Mouse (Mus musculus) kidney, adult 11 months (tissue): Measurements from ENCODE around the gene Thap8.

Experiments
- DNase-seq: peaks from one replicate; pipeline ENCODE4 v3.0.0; 2022

Gene Thap8

DNA sequence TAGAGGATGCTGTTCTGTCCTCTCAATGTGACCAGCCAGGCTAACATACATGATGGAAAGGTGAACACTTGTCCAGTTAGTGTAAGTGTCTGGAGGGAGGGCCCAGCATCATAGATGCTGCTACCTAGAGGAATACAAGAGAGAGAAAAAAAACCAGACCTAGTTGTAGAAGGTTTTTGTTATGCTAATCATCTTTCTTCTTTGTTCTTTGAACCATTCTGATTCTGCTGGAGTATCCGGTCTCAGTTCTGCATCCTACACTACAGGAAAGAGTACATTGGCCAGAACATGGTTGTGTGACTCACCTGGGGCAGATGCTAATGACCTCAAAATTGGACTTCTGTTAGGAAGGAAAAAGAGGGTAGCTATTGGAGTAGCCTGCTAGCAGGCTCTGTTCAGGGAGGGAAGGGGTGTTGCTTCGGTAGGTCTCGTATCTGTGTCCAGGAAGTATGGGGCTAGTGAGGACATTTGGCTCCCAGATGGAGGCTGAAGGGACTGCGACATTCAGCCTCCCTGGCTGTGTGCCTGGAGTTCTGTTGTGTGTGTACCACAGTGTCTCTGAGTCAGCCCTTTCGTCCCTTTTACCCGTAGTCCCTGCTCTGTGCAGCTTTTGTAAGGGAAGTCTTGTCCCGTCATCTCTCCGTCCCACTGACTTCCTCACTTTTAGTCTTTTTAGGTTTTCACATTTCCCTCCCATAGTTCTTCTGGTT is 7.0 kb downstream of the Thap8 start:
- no peak for DNase-seq

DNA sequence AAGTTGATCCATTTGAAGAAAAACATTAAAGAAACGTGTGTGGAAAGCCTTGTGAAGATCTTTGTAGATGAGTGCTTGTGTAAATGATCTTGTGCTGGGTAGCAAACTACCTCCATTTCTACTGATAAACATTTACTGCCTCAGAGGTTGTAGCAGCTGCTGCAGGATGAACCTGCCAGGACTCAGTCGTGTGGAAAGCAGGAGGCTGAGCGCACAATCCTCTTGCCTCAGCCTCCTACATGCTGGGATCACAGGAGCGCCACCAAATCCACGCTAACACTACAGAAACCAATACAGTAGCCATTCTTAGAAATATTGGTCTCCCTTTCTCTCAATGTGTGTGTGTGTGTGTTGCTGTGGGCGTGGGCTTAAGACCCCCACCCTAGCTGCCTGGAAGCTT is 8.2 kb downstream of the Thap8 start:
- DNase-seq, result no peak

DNA sequence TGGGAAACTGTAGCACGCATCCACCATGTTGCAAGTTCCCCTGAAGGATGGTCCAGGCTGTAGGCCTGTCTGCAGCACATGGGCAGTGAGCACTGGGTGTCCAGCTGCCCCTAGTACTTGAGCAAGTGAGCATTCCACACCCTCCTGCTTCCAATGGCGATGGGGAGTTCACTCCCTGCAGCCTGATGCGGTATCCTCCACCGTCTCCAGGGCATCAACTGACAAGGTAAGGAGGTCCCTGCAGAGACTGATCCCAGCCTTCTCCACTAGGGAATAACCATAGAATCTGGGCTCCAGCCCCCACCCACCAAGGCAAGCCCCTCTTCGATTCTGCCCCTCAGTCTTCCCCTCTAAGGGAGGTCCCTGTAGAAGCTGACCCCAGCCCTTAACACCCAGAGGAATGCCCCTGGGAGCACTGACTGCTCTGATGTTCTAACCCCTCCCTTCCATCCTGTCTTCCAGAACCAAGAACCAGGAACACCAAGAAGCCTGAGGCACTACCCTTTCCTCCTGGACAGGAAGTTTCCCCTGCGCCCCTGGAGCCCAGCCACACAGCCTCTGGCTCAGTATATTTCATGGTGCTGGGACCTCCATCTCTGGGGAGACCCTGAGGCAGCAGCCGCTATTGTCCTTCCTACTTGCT is 9.3 kb downstream of the Thap8 start:
- no peak for DNase-seq

DNA sequence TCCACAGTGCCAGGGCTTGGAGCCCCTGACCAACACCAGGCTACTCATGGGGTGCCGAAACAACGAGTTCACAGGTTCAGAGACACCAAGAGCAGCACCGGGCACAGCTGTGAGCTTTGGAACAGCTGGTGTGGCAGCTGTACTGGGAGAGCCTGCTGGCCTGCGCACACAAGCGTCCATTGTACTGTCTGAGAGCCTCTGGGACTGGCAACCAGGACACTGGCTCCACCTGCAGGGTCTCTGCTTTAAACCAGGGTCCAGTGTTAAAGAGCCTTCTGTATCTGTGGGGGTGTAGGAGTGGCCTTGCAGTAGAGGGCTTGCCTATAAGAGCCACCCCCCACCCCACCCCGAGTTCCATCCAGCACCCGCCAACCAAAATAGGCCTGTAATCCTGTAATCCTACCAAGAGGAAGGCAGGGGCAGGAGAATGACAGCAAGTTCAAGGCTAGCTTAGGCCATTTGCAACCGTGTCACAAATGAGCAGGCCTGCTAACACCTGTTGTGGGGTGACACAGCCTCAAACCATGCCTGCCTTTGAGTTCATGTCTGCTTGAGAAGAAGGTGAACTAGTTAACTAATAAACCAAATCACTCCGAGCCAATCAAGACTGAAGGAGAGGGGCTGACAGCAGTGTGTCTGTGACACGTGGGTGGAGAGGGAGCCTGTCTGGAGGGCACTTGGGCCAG is 10.0 kb downstream of the Thap8 start:
- no peak for DNase-seq

DNA sequence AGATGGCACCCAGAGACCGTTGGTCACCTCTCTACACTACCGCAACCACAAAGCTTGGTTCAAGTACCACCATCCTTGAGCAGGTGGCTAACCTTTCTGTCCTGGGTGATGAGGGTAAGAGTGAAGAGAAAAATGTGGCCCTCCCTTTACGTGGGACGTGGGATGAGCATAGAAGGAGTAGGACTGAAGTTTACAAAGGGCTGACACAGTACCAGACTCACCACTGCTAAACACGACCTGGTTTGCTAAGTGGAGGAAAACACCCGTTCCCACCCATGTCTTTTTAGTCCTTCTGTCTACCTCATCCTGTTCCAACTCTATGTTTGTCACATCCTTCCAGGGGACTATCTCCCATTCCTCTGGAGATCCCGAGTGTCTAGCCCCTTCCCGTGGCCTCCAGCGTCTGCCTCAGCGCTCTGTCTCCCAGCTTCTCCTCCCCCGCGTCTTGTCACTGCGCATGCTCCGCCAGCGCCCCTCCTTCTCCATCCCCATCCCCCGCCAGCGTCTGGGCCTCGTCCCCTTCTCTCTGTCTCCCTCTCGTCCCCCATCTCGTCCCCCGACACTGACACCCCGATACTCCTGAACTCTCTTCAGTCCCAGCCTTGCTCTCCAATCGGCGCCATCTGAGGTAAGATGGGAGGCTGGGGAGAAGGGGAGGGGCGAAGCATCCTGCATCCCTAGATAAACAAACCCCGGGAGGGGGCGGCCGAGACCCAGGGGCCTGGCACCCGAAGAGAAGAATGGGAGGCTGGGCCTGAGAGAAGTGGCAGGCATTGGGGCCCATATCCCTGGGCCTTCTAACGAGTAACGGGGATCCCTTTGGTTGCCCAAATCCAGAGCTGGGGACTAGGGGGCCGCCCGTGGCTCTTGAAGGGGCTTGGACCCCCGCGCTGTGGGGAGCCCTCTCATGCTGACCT is 11.6 kb downstream of the Thap8 start, which contains the start of gene Clip3:
Gene Clip3 (plus strand): TSS at position 514 of the 917 bp plus-strand sequence.
- DNase-seq, result no peak

DNA sequence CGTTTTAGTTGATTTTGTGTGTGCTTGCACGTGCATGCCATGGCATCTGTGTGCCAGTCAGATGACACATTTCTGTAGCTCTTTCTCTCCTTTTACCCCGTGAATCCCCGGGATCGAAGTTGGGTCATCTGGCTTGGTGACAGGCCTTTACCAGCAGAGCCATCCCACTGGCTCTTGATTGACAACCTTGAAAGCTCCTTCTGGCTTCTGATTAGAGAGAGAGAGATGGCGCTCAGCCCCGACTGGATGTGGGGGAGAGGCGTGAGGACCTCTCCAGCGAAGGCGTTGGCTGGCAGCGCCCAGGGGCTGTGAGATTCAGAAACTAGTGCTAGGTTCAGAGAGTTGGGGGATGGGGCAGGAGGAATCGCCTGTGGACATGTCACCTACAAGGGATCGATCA is 13.9 kb downstream of the Thap8 start:
- DNase-seq, result no peak

DNA sequence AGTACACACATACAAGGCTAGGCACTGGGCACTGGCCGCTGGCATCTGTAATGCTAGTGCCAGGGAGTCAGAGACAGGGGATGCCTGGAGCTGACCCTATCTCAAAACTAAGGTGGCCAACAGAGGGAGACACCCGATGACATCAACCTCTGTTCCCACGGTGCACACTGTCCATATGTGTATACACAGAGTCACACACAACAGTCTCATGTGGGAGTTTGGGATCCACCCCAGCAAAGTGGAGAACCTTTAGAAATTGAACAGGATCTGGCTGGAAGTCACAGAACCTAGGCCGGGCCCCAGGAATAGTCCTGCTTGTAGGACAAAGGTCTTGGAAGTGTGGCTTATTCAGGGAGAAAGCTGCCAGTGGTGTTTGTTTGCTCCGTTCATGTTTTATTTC is 14.4 kb downstream of the Thap8 start:
- no peak for DNase-seq

DNA sequence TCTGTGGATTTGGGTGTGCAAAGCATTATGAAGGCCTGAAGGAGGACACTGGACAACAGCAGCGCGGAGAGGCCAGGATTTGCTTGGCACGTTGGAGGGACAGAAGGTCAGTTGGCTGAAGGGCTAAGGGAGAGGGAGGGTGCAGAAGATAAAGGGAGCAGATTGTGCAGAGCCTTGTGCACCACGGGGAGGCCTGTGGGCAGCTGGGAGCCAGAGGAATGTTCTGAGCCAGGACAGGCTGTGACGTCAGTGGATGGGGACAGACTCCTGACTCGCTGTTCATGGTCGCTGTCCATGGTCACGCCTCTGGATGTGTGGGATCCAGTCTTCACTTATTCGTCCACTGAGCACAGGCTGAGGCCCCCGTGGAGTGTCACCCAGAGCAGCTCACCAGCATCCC is 15.2 kb downstream of the Thap8 start:
- no peak for DNase-seq

DNA sequence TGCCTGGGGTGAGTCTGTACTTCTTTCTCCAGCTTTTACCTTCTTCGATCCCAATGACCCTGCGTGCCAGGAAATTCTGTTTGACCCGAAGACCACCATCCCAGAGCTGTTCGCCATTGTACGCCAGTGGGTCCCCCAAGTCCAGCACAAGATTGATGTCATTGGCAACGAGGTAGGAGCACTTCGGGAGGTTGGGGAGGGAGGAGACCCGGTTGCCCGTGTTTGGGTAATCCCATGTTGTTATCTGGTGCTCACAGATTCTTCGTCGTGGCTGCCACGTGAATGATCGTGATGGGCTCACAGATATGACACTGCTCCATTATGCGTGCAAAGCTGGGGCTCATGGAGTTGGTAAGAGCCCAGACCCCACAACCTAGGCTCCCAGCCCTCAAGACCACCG is 16.9 kb downstream of the Thap8 start:
- no peak for DNase-seq

DNA sequence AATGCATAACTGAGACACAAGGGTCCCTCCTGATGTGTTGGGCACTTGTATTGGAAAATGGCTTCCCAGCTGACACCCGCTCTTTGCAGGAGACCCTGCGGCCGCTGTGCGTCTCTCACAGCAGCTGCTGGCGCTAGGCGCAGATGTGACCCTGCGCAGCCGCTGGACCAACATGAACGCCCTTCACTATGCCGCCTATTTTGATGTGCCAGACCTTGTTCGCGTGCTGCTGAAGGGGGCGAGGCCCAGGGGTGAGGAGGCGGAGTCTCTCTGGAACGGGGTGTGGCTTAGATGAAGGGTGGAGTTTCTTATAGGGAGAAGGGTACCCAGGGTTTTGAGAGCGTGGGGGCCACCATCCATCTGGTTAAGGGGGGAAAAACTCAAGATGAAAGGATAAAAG is 17.4 kb downstream of the Thap8 start:
- no peak for DNase-seq

DNA sequence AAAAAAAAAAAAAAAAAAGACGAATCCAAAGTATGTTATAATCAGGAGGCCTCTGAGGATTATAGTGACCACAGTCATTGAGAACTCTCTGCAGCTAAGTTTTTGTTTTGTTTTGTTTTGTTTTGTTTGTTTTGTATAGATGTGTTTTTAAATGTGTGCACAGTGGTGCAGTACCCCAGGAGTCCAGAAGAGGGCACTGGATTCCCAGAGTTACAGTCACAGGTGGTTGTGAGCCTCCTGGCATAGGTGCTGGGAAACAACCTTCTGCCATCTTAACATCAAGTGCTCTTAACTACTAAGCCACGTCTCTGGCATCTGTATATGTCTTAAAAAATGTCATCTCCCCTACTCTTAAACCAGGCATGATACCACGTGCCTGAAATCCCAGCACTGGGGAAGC is 21.0 kb downstream of the Thap8 start:
- DNase-seq, result no peak

DNA sequence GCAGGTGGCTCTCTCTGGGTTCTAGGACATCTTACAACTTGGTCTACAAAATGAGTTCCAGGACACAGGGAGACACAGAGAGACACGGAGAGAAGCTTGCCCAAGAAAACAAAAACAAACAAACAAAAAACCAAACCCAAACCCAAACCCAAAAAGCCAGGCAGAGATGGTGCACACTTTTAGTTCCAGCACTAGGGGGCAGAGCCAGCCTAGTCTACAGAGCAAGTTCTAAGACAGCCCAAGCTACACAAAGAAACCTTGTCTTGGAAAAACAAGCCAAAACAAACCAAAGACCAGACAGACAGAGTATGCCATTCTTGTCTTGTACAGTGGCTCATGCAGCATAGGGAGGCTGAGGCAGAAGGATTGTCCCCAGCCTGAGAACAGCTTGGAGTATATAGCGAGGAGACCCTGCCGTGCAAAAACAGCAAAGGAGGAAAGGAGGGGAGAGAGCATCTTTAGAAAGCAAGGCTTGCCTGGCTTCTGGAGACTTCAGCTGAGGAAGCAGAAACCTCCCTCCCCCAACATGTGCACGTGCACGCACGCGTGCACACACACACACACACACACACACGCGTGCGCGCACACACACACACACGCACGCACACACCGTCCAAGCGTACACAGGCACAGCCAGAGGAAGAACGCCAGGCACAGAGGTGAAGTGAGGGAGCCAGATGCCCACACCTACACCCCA is 26.3 kb downstream of the Thap8 start:
- DNase-seq, result no peak

DNA sequence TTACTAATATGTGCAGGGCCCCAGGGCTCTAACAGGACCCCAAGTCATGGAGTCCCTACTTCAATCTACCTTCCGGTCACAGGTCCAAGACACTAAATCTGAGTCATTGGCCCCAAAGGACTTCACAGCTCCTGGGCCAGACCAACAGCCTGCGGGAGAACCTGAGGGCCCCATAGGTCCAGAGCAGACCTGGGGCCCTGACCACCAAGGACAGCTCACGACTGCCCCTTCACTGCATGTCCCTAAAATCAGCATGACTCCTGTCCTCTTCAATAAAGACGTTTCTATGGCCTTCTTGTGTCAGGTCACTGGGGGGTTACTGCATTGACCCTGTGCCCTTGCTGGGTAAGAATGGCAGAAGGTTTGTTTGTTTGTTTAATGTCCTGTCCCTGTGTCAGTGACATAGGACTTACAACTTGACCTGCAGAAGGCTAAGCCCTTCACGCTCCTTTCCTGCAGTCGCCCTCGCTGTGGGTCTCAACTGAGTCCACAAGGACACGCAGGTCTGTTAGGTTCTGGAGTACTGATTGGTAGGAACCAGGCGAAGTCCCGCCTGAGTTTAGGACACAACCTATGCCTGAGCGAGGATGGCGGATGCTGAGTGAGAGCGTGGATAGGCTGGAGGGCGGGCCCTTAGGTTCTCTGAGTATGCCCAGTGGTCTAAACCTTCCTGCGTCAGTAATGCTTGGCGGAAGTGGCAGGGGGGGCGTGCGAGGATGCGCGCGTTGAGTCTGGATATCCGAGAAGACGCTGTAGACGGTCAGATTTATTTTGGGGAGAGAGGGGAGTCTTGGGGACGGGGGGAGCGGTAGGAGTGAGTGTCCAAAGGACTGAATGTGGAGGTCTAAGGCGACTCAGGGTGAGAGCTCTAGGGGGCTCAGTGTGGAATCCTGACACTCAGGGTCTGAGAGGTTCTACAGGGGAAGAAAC is 28.4 kb downstream of the Thap8 start, which contains the start of gene Alkbh6:
Gene Alkbh6 (plus strand): TSS at position 642 of the 930 bp plus-strand sequence.
- DNase-seq, result peak; percentile 98

DNA sequence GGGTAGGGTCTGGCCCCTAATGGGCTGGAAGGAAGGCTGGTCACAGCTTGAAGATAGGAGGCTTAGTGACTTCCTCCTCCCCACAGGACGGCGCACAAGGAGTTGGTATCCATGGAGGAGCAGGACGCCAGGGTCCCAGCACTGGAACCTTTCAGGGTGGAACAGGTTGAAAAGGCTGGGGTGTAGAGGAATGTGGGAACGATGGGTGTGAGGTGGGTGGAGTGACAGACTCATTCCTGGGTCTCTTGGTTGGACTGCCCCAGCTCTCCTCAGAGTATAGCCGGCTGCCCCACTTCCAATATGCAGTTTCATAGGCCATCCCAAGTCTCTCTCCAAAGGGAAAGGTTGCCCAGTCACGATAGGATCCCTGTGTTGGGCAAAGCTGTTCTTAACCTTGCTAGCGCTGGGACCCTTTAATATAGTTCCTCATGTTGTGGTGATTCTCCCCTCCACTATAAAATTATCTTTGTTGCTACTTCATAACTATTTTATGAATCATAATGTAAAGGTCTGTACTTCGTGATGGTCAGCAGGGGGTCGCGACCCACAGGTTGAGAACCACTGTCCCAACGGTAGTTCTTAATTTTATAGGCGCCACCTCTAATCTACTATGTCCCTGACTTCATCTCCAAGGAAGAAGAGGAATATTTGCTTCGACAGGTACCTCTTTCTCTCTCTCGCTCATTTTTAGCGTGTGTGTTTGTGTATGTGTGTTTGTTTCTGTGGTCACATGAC is 29.7 kb downstream of the Thap8 start:
- DNase-seq, result no peak

DNA sequence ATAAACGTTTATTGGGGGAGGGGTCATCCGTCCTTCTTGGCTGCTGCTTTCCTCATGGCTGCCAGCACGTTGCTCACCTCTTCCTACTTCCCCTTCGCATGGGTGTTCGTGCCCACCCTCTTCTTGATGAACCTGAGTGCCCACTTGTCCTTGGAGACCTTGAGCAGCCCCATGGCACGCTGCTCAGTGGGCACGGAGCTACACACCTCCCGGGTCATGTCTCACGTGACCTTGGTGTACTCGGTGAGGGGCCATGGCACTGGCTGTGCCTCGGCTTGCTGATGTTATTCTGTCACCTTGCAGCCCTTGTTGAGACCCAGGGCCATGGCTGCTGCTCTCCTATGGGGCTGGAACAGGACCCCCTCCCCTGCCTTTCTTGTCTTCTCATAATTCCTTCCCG is 30.2 kb downstream of the Thap8 start:
- DNase-seq, result no peak

DNA sequence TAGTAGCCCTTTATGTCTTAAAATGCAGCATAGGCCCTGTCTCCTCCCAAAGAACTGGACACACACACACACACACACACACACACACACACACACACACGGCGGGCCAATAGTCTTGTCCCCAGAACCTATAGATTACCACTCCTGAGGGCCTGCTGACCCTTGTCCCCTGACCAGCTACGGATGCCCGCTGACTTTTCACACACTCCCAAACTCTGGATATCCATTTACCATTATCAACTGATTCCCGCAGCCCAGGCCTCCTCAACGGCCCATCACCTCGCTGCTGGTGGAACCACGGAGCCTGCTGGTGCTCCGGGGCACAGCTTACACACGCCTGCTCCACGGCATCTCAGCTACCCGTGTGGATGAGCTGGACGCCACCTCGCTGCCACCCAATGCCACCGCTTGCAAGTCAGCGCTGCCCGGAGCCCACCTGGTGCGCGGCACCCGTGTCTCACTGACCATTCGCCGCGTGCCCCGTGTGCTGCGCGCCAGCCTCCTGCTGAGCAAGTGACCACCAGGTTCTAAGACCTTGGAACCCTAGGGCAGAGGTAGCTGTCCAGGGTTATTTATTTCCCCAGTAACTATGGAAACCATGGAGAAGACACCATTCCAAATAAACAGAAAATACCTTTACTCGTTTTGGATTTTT is 33.9 kb downstream of the Thap8 start:
- peak; percentile 81 for DNase-seq

DNA sequence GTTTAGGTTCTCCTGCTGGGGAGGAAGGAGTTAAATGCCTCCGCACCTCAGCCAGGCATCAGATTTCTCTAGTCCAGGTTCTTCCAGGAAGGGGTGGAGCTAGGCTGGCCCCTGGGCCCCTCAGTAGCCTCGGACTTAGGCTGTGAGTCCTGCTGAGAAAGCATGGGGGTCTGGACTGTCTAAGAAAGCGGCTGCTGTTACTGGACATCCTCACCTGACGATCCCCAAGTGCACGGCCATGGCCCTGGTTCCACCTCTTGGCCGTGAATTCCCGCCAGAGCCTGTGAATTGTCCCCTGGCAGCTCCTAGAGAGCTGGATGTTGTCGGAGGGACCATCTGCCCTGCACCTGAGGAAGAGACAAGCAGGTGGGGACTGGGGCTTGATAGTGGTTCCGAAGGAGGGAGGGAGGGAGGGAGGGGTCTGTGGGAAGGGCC is 34.8 kb downstream of the Thap8 start, which contains the start of gene Syne4:
Gene Syne4 (plus strand): TSS at position 87 of the 435 bp plus-strand sequence.
- DNase-seq, result no peak

DNA sequence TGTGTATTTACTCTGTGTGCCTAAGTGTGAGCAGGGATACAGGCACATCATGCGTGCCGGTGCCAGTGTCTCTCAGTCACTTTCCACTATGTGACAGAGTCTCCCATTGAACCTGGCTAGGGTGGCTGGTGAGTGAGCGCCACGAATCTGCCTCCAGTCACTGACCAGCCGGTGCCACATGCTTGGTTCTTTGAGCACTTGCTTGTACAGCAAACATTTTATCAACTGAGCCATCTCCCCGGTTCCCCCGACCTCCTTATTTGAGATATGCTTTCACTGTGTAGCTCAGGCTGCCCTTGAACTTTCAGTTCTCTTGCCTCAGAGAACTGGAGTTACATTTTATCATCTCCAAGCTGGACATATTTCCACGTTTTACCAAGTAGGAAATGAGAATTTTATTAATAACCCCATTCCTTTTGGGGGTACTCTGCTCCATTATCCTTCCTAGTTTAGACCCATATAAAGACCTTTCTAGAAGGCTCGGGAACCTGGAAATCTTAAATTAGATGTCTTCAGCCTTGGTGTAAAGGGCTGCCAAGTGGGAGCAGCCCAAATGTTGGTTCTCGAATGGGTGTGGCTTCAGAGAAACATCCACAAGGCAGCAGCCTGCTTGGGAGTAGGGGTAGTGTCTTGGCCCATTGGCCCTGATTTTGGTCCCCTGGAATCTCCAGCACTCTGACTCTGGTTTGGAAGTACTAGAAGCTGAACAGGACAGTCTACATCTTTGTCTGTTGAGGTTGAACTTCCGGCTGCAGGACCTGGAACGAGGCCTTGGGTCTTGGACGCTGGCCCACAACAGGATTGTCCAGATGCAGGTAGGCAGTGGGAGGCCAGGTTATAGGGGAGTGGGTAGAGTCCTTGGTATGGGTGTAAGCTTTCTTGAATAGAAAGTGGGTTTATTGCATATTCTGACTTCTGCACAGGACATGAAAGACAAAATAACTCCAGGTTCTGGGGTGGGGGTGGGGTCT is 36.0 kb downstream of the Thap8 start:
- no peak for DNase-seq
